Mouse (Mus musculus) gastrocnemius, postnatal 14 days (tissue): Measurements from ENCODE around the gene Mrps12. TPM values are rescaled to one million over a fixed set of nuclear protein-coding genes. Genes with fewer than 3 reads are reported as not detected.

Experiments
- DNase-seq: peaks from one replicate; pipeline ENCODE4 v3.0.0; 2021; ENCODE audit warnings: mixed read lengths
- intact Hi-C: fragments of 180-260 bp; cut with DNase I; formaldehyde crosslinking; loops from one replicate; pipeline ENCODE4 v1.15.1; 2025; ENCODE audit warnings: low total_unique reads
- total RNA-seq, 2 experiments: library from RNA; stranded (reverse); gene quantifications; 2 replicates each; pipeline ENCODE4 v1.2.3; 2021

Gene Mrps12
- total RNA-seq, 2 experiments from 2014 or later: 43.7 to 48.0 TPM

- peak; percentile 96 for DNase-seq
- intact Hi-C loops: no loop called here
These were observed 24.7 kb upstream of the Mrps12 start, which contains the start of gene Sirt2 for GRCm38 (mm10) chr7:28766173-28766879. Sirt2 (plus strand) TSS chr7:28766735.

- intact Hi-C loops: no loop called here
These were observed 23.6 kb upstream of the Mrps12 start for GRCm38 (mm10) chr7:28765211-28765610.

GRCm38 (mm10) chr7:28761907-28762306, 20.3 kb upstream of the Mrps12 start:
- intact Hi-C loops: no loop called here
- no peak for DNase-seq

More at GRCm38 (mm10) chr7:28765211-28765610, 23.6 kb upstream of the Mrps12 start:
- no peak for DNase-seq

GRCm38 (mm10) chr7:28758623-28759022, 17.0 kb upstream of the Mrps12 start:
- intact Hi-C loops: no loop called here
- no peak for DNase-seq

- no peak for DNase-seq
- intact Hi-C loops: no loop called here
These were observed 14.5 kb upstream of the Mrps12 start, which contains the start of gene Ccer2 for GRCm38 (mm10) chr7:28756079-28756478. Ccer2 (plus strand) TSS chr7:28756174.

GRCm38 (mm10) chr7:28749935-28750334, 8.3 kb upstream of the Mrps12 start:
- no peak for DNase-seq
- intact Hi-C loops: no loop called here

- no peak for DNase-seq
- intact Hi-C loops: no loop called here
These were observed 282 bp downstream of the Mrps12 start for GRCm38 (mm10) chr7:28741368-28741708.

GRCm38 (mm10) chr7:28740949-28741348, 671 bp downstream of the Mrps12 start:
- DNase-seq: no peak
- intact Hi-C loops: no loop called here

GRCm38 (mm10) chr7:28739829-28740228, 1.8 kb downstream of the Mrps12 start:
- no peak for DNase-seq
- intact Hi-C loops: no loop called here

GRCm38 (mm10) chr7:28735701-28736100, 5.9 kb downstream of the Mrps12 start:
- DNase-seq: no peak
- intact Hi-C loops: no loop called here

GRCm38 (mm10) chr7:28733211-28733610, 8.4 kb downstream of the Mrps12 start:
- intact Hi-C loops: no loop called here

GRCm38 (mm10) chr7:28732341-28733142, 9.1 kb downstream of the Mrps12 start:
- intact Hi-C loops: no loop called here
- peak; percentile 44 for DNase-seq

More at GRCm38 (mm10) chr7:28733211-28733610, 8.4 kb downstream of the Mrps12 start:
- DNase-seq: no peak

- DNase-seq: peak; percentile 41
- intact Hi-C loops: loop anchor here (10.0 kb wide), 1 partner anchor 163 kb away; no protein-coding TSS in a partner anchor
These were observed 13.8 kb downstream of the Mrps12 start for GRCm38 (mm10) chr7:28727649-28728340.

GRCm38 (mm10) chr7:28726600-28726999, 15.0 kb downstream of the Mrps12 start:
- DNase-seq: peak; percentile 77
- intact Hi-C loops: loop anchor here (10.0 kb wide), 1 partner anchor 162 kb away; no protein-coding TSS in a partner anchor

- intact Hi-C loops: loop anchor here (10.0 kb wide), 1 partner anchor 160 kb away; no protein-coding TSS in a partner anchor
These were observed 17.0 kb downstream of the Mrps12 start for GRCm38 (mm10) chr7:28724613-28725012.

GRCm38 (mm10) chr7:28722079-28722478, 19.5 kb downstream of the Mrps12 start:
- intact Hi-C loops: loop anchor here (10.0 kb wide), 1 partner anchor 157 kb away; no protein-coding TSS in a partner anchor

More at GRCm38 (mm10) chr7:28724613-28725012, 17.0 kb downstream of the Mrps12 start:
- no peak for DNase-seq

GRCm38 (mm10) chr7:28720753-28721537, 20.7 kb downstream of the Mrps12 start:
- intact Hi-C loops: loop anchor here (10.0 kb wide), 1 partner anchor 156 kb away; no protein-coding TSS in a partner anchor
- no peak for DNase-seq

More at GRCm38 (mm10) chr7:28722079-28722478, 19.5 kb downstream of the Mrps12 start:
- DNase-seq: no peak

GRCm38 (mm10) chr7:28719650-28720049, 22.0 kb downstream of the Mrps12 start:
- no peak for DNase-seq
- intact Hi-C loops: loop anchor here (10.0 kb wide), 1 partner anchor 155 kb away; no protein-coding TSS in a partner anchor

- DNase-seq: no peak
- intact Hi-C loops: no loop called here
These were observed 22.5 kb downstream of the Mrps12 start for GRCm38 (mm10) chr7:28719159-28719558.
